Mouse (Mus musculus): Measurements from ENCODE around the gene Pigo.

Pigo gene

DNA sequence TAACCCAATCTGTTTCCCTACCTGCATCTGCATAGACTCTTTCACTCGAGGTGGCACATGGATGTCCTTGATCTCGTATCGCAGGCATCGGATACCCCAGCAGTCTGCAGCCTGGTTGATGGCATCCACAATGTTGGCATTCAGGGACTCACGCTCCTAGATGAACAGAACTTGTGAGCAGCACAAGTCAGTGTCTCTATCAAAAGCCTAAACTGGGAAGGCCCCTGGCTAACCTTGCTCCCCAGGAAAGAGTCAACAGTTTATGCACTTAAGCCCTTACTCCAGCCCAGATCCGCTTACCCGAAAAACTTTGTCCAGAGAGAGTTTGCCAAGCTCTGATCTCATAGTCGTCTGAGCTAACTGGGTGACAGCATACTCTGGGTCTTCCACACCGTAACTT is 4.1 kb upstream of the Pigo start:
- DNase-seq (ENCODE audit: low read depth, low spot score), result no peak
- H3K36me3 ChIP-seq (ENCODE audit: control insufficient read depth, insufficient read depth, low read length, poor library complexity, severe bottlenecking), result peaks cover 4% of the 10 kb centered on the region
- H3K27me3 ChIP-seq (ENCODE audit: control insufficient read depth, insufficient read depth, low read length, poor library complexity, severe bottlenecking), result no peaks in the 10 kb centered on the region

DNA sequence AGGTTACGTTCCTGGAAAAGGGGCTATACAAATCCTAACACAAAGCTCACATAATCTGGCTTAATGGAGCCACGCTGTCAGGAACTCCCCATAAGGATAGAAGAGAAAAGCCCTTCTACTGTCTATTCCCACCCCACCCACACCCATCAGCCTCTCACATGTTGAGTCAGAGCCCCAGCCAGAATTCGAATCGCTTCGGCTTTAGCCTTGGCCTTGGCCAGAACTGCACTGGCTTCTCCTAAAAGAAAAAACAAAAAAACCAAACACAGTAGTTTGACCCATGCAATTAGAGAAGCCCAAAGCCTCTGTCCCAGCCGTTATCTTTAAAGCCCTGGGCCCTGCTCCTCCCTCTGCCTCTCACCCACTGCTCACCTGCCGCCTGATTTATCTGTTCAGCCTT is 3.5 kb upstream of the Pigo start:
- DNase-seq (ENCODE audit: low read depth, low spot score), result no peak
- peaks cover 4% of the 10 kb centered on the region for H3K36me3 ChIP-seq (ENCODE audit: control insufficient read depth, insufficient read depth, low read length, poor library complexity, severe bottlenecking)
- no peaks in the 10 kb centered on the region for H3K27me3 ChIP-seq (ENCODE audit: control insufficient read depth, insufficient read depth, low read length, poor library complexity, severe bottlenecking)

DNA sequence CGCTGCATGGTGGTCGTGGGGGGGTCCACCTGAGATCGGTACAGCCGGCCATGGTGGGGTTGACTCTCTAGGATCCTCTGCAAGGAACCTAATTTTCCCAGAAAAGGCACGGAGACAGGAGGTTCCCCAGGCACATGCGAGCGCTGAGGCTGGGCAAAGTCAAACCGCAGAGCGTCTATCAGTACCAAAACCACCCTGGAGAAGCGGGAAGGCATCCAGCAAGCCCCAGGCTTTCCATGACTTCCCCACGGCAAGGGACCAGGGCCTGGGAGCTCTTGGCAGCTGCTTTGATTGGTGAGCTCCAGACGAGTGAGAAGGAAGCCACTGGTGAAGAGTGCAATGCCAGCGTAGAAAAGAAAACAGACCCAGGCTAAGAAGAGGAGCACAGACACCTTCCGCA is 946 bp downstream of the Pigo start:
- H3K36me3 ChIP-seq (ENCODE audit: control insufficient read depth, insufficient read depth, low read length, poor library complexity, severe bottlenecking), result peaks cover 13% of the 10 kb centered on the region
- H3K27me3 ChIP-seq (ENCODE audit: control insufficient read depth, insufficient read depth, low read length, poor library complexity, severe bottlenecking), result no peaks in the 10 kb centered on the region
- no peak for DNase-seq (ENCODE audit: low read depth, low spot score)

DNA sequence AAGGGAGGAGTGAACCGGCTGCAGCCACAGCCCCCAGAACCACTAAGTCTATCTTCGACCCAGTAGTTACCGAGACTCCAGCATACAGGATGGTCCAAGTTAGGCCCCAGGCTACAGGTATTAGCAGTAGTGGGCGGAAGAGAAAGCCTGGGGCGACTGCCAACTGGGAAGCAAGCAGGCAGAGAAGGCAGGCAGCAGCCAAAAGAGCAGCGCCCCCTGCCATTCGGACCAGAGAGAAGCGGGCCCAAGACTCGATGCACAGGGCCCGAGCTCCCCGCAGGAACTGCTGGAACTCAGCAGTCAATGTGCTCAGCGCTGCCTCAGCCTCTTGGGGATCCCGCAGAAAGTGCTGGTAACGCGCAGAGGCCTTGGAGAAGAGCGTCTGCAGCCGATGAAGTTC is 4.3 kb downstream of the Pigo start:
- DNase-seq (ENCODE audit: low read depth, low spot score), result no peak
- Histone ChIP-seq H3K27me3 (ENCODE audit: control insufficient read depth, insufficient read depth, low read length, poor library complexity, severe bottlenecking) (no peaks in the 10 kb centered on the region), H3K36me3 (ENCODE audit: control insufficient read depth, insufficient read depth, low read length, poor library complexity, severe bottlenecking) (peaks cover 14% of the 10 kb centered on the region)

DNA sequence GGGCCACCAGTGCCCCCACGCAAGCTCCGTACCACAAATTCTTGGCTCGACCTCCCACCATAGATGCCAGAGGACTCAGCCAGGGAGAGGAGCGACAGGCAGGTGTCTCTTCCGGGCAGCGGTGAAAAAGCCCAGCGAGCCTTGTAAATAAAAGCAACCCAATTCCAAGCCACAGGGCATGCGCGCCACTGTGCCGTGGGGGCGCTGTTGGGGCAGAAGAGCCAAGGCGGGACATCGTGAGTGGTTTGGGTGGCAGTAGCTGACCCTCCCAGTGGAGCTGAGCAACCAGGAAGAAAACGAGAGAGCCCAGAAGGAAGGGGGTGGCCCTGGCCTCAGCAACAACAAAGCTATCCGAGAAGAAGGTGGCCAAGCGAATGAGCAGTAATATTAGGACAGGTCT is 4.7 kb downstream of the Pigo start:
- Histone ChIP-seq H3K27me3 (ENCODE audit: control insufficient read depth, insufficient read depth, low read length, poor library complexity, severe bottlenecking) (no peaks in the 10 kb centered on the region), H3K36me3 (ENCODE audit: control insufficient read depth, insufficient read depth, low read length, poor library complexity, severe bottlenecking) (peaks cover 16% of the 10 kb centered on the region)
- no peak for DNase-seq (ENCODE audit: low read depth, low spot score)

DNA sequence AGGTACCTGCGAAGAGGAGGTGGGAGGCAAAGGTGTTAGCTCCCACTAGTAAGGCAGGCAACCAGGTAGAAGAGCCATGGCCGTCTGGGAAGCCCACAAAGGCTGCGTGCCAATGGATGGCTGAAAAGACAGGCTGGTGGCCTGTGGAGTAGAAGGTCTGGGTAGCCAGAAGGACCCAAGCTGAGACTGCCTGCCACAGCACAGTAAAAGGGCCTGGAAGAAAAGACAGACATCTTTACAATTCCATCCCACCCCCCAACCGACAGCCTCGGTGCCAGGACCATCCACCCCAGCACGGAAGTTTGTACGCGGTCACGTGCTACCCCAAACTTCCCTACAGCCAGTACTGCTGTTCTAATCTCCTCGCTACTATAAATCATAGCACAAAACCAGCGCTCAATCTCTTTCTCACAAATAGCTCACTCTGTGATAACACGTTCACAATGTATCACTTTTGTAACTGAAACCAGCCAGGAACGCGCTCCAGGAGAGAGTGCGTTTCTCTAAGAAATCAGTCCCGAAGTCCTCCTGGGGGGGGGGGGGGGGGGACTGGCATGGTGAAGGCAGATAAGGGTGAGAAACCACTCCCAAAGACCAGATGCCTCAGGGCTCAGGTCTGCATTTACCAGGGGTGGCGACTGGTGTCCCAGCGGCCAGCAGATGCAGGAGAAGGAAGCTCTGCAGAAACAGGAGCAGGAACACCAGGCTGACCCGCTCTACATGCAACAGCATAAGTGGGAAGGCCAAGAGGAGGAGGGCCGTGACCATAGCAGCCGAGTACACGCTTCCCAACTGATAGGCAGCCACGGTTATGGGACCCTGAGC is 5.8 kb downstream of the Pigo start:
- DNase-seq (ENCODE audit: low read depth, low spot score), result no peak
- Histone ChIP-seq H3K36me3 (ENCODE audit: control insufficient read depth, insufficient read depth, low read length, poor library complexity, severe bottlenecking) (peaks cover 17% of the 10 kb centered on the region), H3K27me3 (ENCODE audit: control insufficient read depth, insufficient read depth, low read length, poor library complexity, severe bottlenecking) (no peaks in the 10 kb centered on the region)

DNA sequence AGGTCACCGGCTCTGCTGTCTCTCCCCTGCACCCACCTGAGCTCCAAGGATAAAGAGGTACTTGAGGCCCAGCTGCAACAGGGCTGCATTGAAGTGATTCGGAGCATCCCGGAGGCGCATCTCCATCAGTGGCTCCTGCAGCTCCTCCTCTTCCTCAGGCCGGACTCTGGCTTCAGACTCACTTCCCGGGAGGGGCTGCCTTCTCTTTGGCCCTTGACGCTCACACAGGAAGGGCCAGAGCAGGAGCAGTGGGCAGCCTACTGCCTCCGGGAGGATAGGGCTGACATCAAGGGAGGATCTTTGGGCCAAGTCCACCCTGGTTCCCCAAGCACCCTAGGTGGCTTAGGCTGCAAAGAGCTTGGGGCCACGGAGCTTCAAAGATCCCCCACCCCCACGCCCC is 6.4 kb downstream of the Pigo start:
- DNase-seq (ENCODE audit: low read depth, low spot score), result no peak
- H3K27me3 ChIP-seq (ENCODE audit: control insufficient read depth, insufficient read depth, low read length, poor library complexity, severe bottlenecking), result no peaks in the 10 kb centered on the region
- peaks cover 17% of the 10 kb centered on the region for H3K36me3 ChIP-seq (ENCODE audit: control insufficient read depth, insufficient read depth, low read length, poor library complexity, severe bottlenecking)

DNA sequence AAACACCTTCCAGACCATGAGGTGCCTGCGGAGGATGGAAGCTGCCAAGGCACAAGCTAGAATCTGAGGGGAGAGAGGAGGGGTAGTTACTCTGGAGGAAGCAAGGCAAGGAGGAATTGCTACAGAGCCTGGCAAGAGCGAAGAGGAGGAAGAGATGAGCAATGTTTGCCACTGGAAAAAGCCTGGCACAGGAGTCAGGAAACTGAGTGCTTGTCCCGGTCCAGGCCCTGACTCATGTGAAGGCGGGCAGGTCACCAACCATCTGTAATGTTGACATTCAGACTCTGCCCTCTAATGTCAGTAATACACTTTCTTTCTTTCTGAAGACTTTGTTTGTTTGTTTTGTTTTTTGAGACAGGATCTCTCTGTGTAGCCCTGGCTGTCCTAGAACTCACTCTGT is 7.5 kb downstream of the Pigo start:
- peaks cover 17% of the 10 kb centered on the region for H3K36me3 ChIP-seq (ENCODE audit: control insufficient read depth, insufficient read depth, low read length, poor library complexity, severe bottlenecking)
- DNase-seq (ENCODE audit: low read depth, low spot score), result no peak
- no peaks in the 10 kb centered on the region for H3K27me3 ChIP-seq (ENCODE audit: control insufficient read depth, insufficient read depth, low read length, poor library complexity, severe bottlenecking)

DNA sequence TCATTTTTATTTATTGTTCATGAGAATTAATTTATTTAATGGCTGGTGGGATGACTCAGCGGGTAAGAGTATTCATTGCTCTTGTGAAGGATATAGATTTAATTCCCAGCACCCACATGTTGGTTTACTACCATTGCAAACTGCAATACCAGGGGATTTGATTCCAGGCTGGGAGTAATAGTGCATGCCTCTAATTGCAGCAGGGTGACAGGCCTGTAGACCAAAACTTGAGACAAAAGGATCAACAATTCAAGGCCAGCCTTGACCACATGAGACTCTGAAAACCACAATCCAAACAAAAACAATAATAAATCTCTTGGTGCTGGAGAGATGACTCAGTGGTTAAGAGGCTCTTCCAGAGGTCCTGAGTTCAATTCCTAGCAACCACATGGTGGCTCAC is 13.5 kb downstream of the Pigo start:
- Histone ChIP-seq H3K27me3 (ENCODE audit: control insufficient read depth, insufficient read depth, low read length, poor library complexity, severe bottlenecking) (no peaks in the 10 kb centered on the region), H3K36me3 (ENCODE audit: control insufficient read depth, insufficient read depth, low read length, poor library complexity, severe bottlenecking) (0 out of 2 replicates have a peak, but pooled peaks cover 3% of the 10 kb centered on the region)
- DNase-seq (ENCODE audit: low read depth, low spot score), result no peak

DNA sequence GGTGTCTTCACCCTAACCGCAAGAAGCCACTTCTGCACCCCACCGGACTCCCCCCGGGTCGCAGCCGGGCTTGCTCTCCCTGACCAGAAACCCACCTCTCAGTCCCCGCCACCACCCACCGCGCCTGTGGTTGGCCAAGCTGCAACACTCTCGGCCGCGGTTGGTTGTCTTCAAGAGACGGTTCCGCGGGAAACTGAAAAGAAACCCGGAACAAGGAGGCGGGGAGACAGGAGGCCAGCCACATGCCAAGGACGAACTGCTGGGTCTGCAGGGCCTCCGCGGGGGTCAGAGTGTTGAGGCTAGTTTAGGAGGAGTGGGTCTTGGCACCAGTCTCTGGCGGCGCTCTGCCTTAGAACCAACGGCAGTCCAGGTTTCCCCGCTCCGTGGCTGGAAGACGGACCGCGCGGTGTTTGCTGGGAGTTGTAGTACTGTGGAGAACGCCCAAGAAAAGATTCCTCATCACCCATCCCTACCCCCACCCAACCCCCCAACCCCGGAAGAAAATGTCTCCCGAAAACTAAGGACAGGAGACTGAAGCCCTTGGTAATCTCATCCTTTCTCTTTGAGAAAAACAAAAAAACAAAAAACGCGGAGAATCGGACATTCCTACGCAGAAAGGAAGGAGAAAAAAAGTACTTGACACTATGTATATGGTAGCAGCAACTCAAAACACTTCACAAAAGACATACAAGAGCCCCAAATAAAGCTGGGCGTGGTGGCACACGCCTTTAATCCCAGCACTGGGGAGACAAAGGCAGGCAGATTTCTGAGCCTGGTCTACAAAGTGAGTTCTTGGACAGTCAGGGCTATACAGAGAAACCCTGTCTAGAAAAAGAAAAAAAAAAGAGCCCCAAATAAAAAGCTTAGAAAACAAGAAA is 15.2 kb downstream of the Pigo start, which contains the start of gene Fancg:
Fancg (minus strand) TSS at position 346 of the 878 bp plus-strand sequence.
- Histone ChIP-seq H3K27me3 (ENCODE audit: control insufficient read depth, insufficient read depth, low read length, poor library complexity, severe bottlenecking) (no peaks in the 10 kb centered on the region), H3K36me3 (ENCODE audit: control insufficient read depth, insufficient read depth, low read length, poor library complexity, severe bottlenecking) (no peaks in the 10 kb centered on the region)
- peak; percentile 67 for DNase-seq (ENCODE audit: low read depth, low spot score)

DNA sequence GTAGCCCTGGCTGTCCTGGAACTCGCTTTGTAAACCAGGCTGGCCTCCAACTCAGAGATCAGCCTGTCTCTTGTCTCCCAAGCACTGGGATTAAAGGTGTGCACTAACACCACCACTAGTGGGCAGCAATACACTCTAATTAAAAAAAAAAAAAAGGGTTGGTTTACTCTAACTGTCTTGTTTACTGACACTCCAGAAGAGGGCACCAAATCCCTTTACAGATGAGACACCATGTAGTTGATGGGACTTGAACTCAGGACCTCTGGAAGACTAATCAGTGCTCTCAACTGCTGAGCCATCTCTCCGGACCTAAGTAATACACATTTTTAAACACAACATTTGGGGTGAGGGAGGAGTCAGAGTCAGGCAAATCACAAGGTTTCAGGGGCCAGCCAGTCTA is 19.9 kb downstream of the Pigo start:
- Histone ChIP-seq H3K36me3 (ENCODE audit: control insufficient read depth, insufficient read depth, low read length, poor library complexity, severe bottlenecking) (peaks cover 2% of the 10 kb centered on the region; the same call in 1 of the 2 replicates), H3K27me3 (ENCODE audit: control insufficient read depth, insufficient read depth, low read length, poor library complexity, severe bottlenecking) (no peaks in the 10 kb centered on the region)
- DNase-seq (ENCODE audit: low read depth, low spot score), result peak; percentile 79

DNA sequence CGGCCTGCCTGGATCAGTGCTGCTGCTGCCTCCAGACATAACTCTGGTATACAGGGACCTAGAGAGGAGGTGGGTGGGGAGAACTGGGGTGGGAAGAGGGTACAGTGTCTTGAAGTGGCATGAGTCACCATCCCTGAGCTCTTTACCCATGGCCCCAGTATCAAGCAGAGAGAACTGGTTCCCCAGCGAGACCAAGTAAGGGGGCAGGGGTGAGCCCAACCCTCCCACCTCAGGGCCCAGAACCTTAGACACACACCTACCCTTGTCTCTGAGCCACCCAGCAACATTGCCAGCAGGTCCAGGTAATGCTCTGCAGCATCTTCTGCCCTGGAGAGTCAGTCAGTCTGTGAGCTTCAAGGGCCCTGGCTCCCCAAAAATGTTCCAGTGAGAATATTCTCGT is 20.7 kb downstream of the Pigo start:
- no peak for DNase-seq (ENCODE audit: low read depth, low spot score)
- Histone ChIP-seq H3K27me3 (ENCODE audit: control insufficient read depth, insufficient read depth, low read length, poor library complexity, severe bottlenecking) (no peaks in the 10 kb centered on the region), H3K36me3 (ENCODE audit: control insufficient read depth, insufficient read depth, low read length, poor library complexity, severe bottlenecking) (peaks cover 2% of the 10 kb centered on the region; the same call in 1 of the 2 replicates)

DNA sequence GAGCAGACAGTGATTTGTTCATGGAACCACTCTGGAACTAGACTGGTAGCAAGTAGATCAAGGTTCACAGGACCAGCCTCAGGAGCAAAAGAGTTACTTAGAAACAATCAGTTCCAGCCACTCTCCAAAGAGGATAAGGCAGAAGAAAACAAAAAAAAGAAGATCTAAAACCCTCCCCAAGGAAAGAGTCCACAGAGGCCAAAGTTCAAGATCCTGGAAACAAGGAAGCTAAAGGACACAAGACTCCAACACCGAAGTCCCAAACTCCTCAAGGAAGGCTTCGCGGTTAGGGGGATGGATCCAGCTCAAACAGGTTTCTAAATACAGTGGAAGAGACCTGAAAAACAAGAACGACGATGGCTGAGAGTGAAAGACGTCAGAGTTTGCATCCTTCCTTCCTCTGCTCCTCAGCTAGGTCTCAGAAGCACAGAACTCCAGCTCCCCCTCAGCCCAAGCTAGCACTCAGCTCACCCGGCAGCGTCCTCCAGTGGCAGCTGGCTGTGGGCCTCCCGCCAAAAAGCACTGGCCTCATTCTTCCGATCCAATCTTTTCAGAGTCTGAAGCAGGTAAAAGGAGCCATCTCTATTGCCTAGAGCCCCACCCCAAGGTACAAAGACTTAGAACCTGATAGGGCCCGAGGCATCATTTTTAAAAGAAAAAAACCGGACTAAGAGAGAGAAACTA is 22.7 kb downstream of the Pigo start:
- no peak for DNase-seq (ENCODE audit: low read depth, low spot score)
- H3K27me3 ChIP-seq (ENCODE audit: control insufficient read depth, insufficient read depth, low read length, poor library complexity, severe bottlenecking), result no peaks in the 10 kb centered on the region
- peaks cover 2% of the 10 kb centered on the region; the same call in 1 of the 2 replicates for H3K36me3 ChIP-seq (ENCODE audit: control insufficient read depth, insufficient read depth, low read length, poor library complexity, severe bottlenecking)

DNA sequence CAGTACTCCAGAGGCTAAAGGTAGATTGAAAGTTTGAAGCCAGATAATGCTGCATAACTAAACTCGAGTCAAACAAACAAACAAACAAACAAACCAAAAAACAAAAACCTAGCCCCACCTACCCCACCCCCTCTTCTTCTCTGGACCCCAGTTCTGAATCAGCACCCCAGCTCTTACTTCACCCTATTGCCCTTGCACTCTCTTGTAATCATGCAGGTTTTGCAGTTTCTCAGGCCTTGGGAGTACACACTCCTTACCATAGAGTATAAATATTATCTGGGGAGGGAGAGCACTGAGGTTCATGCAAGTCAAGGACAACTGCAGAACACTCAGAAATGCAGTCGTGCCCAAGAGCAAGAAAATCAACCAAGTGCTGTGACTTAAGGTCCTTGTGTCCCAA is 24.3 kb downstream of the Pigo start:
- peaks cover 2% of the 10 kb centered on the region; the same call in 1 of the 2 replicates for H3K36me3 ChIP-seq (ENCODE audit: control insufficient read depth, insufficient read depth, low read length, poor library complexity, severe bottlenecking)
- no peak for DNase-seq (ENCODE audit: low read depth, low spot score)
- no peaks in the 10 kb centered on the region for H3K27me3 ChIP-seq (ENCODE audit: control insufficient read depth, insufficient read depth, low read length, poor library complexity, severe bottlenecking)
